ENCODE assay signal across 8 mouse cellular contexts in genomic region chr5:118083060-118083638, GRCm38 (mm10). TPM values are rescaled to one million over a fixed set of nuclear protein-coding genes. Genes with fewer than 3 reads are reported as not detected.
A peak's percentile ranks its signal among the peaks of the same experiment; 100 is the strongest.
DNase-seq lines count a peak whose midpoint lies in the region; ATAC-seq and TF ChIP-seq lines count a peak whose summit lies in the region.

No protein-coding gene starts in this region.

- H3K4me2 ChIP-seq in lung, embryonic 15.5 days: no peak overlapping the region
- no peak overlapping the region for H3K4me2 ChIP-seq in hindbrain, embryonic 13.5 days

- H3K36me3 ChIP-seq in lung, embryonic 15.5 days: 0 out of 2 replicates have a peak, but pooled peaks cover 2% of the 10 kb centered on the region
- H3K36me3 ChIP-seq in hindbrain, embryonic 13.5 days: no peaks in the 10 kb centered on the region

- TF ChIP-seq POLR2A in cerebellum, adult 2 months (IDR thresholded peaks at IDR 0.05; ENCODE audit: borderline replicate concordance, insufficient read depth, low read length): no peak
- TF ChIP-seq POLR2A in olfactory bulb, adult 2 months (IDR thresholded peaks at IDR 0.05; ENCODE audit: insufficient read depth, low read depth, low read length): no peak

- no peaks in the 10 kb centered on the region for H3K9me3 ChIP-seq in lung, embryonic 15.5 days
- H3K9me3 ChIP-seq in hindbrain, embryonic 13.5 days: no peaks in the 10 kb centered on the region

- no peak for TF ChIP-seq CTCF in cerebellum, adult 2 months (IDR thresholded peaks at IDR 0.05; ENCODE audit: borderline replicate concordance, insufficient read depth, low read depth, low read length)
- TF ChIP-seq CTCF in olfactory bulb, adult 2 months (IDR thresholded peaks at IDR 0.05; ENCODE audit: insufficient read depth, low read depth, low read length): no peak

- H3K4me1 ChIP-seq in cerebellum, adult 2 months (ENCODE audit: control insufficient read depth, insufficient read depth, low read length): peaks cover 45% of the 10 kb centered on the region
- H3K4me1 ChIP-seq in lung, embryonic 15.5 days: peaks cover 33% of the 10 kb centered on the region
- H3K4me1 ChIP-seq in hindbrain, embryonic 13.5 days (replicated peaks): peaks cover 95% of the 10 kb centered on the region
- H3K4me1 ChIP-seq in olfactory bulb, adult 2 months (ENCODE audit: control insufficient read depth, insufficient read depth, low read length): peaks cover 54% of the 10 kb centered on the region

- H3K9ac ChIP-seq in lung, embryonic 15.5 days: no peak overlapping the region
- no peak overlapping the region for H3K9ac ChIP-seq in hindbrain, embryonic 13.5 days

- ATAC-seq in lung, embryonic 15.5 days (ENCODE audit: borderline replicate concordance, extremely low read depth, low FRiP score, low TSS enrichment): no peak; the same call in 1 of the 2 replicates
- ATAC-seq in hindbrain, embryonic 13.5 days (ENCODE audit: low FRiP score): peak; percentile 36; the same call in 1 of the 2 replicates

- WGBS in cerebellum, adult 2 months: 29% methylated on average over 12 of the region's 12 CpGs
- 36% methylated on average over 12 of the region's 12 CpGs for WGBS in lung, embryonic 15.5 days
- 48% methylated on average over 12 of the region's 12 CpGs for WGBS in hindbrain, embryonic 13.5 days
- WGBS in olfactory bulb, adult 2 months: 47% methylated on average over 12 of the region's 12 CpGs

- peak in 1 of 2 experiments; percentile 48 for DNase-seq in cerebellum, adult 2 months
- no peak for DNase-seq in cerebellum, postnatal 4 days (ENCODE audit: low spot score in 2 of 2)
- no peak for DNase-seq in lung, postnatal 4 days
- DNase-seq in adrenal gland, postnatal 4 days (ENCODE audit: low spot score in 2 of 2): no peak
- DNase-seq in right cerebral cortex, adult 2 months (ENCODE audit: low spot score in 2 of 2): no peak

- H3K27me3 ChIP-seq in cerebellum, adult 2 months (ENCODE audit: control insufficient read depth, insufficient read depth, low read length): no peaks in the 10 kb centered on the region
- H3K27me3 ChIP-seq in lung, embryonic 15.5 days: no peaks in the 10 kb centered on the region
- H3K27me3 ChIP-seq in hindbrain, embryonic 13.5 days: no peaks in the 10 kb centered on the region

- H3K27ac ChIP-seq in cerebellum, adult 2 months (ENCODE audit: insufficient read depth, low read length): peak overlapping the region; percentile 54; the same call in 1 of the 2 replicates
- H3K27ac ChIP-seq in lung, embryonic 15.5 days: peak overlapping the region; percentile 41
- H3K27ac ChIP-seq in hindbrain, embryonic 13.5 days: peak overlapping the region; percentile 74
- 0 out of 2 replicates have a peak overlapping the region, but pooled peaks have one; percentile 8 for H3K27ac ChIP-seq in olfactory bulb, adult 2 months (ENCODE audit: insufficient read depth, low read depth, low read length)

- H3K4me3 ChIP-seq in cerebellum, adult 2 months (replicated peaks; ENCODE audit: insufficient read depth, low read depth, low read length): no peak overlapping the region
- no peak overlapping the region for H3K4me3 ChIP-seq in lung, embryonic 15.5 days
- H3K4me3 ChIP-seq in hindbrain, embryonic 13.5 days: no peak overlapping the region
- H3K4me3 ChIP-seq in olfactory bulb, adult 2 months (ENCODE audit: insufficient read depth, low read depth, low read length): no peak overlapping the region

RNA-seq across cellular contexts. Expression of gene Tesc, which starts 55.6 kb away (rescaled TPM):
- polyA plus RNA-seq in cerebellum, adult 2 months (2012; rRNA removed): 95.4 and 102 TPM in 2 replicates
- 8.5 and 8.8 TPM in 2 replicates for polyA plus RNA-seq in lung, embryonic 15.5 days (2015; fragmentation: Nextera tagmentation; extraction: Ambion mirVana)
- polyA plus RNA-seq in hindbrain, embryonic 13.5 days (2015; fragmentation: Nextera tagmentation; extraction: Ambion mirVana): 1.6 and 2.0 TPM in 2 replicates
- polyA plus RNA-seq in olfactory bulb, adult 2 months (2012; ENCODE audit: insufficient read depth, insufficient read length, low replicate concordance, missing spikeins): not detected in 2 replicates
- 10 to 100 TPM; 53.7 to 60.8 TPM for total RNA-seq in adrenal gland, postnatal 4 days (2021)

Comparison
In these comparisons a context has a peak if more than half of its experiments do, and no peak if none do; other contexts are left out.
1. H3K27ac ChIP-seq: peak in every context shown above with its lines; median percentile 74 in hindbrain, embryonic 13.5 days; 54 in cerebellum, adult 2 months; 41 in lung, embryonic 15.5 days; 8 in olfactory bulb, adult 2 months.